Comparison of ENCODE assay signal across 12 mouse cellular contexts in genomic region chr13:45402316-45403039, GRCm38 (mm10). TPM values are rescaled to one million over a fixed set of nuclear protein-coding genes. Genes with fewer than 3 reads are reported as not detected.
A peak's percentile ranks its signal among the peaks of the same experiment; 100 is the strongest.
DNase-seq lines count a peak whose midpoint lies in the region; ATAC-seq and TF ChIP-seq lines count a peak whose summit lies in the region.
"Had no signal": no experiment of that assay in that cellular context is flagged by ENCODE, and none has a peak within 500 bp of the region (broad histone marks: within the 10 kb centered on the region; RNA-seq: fewer than 3 reads in every experiment).

No protein-coding gene starts in this region.

- H3K9ac ChIP-seq in embryonic facial prominence, embryonic 14.5 days (ENCODE audit: low read depth, low read length) = no peak overlapping the region
- no peak overlapping the region for H3K9ac ChIP-seq in limb, embryonic 13.5 days
- no peak overlapping the region for H3K9ac ChIP-seq in liver, postnatal 0 days (replicated peaks)

- H3K4me1 ChIP-seq in erythroblast, embryonic 14.5 days (ENCODE audit: control insufficient read depth) = peaks cover 90% of the 10 kb centered on the region
- H3K4me1 ChIP-seq in embryonic facial prominence, embryonic 14.5 days (ENCODE audit: control insufficient read depth, insufficient read depth, low read length) = peaks cover 28% of the 10 kb centered on the region
- peaks cover 50% of the 10 kb centered on the region for H3K4me1 ChIP-seq in limb, embryonic 13.5 days
- peaks cover 43% of the 10 kb centered on the region for H3K4me1 ChIP-seq in liver, postnatal 0 days (ENCODE audit: insufficient read depth)

- no peak for TF ChIP-seq EP300 in liver, postnatal 0 days (IDR thresholded peaks at IDR 0.05; ENCODE audit: low read depth)

- 39% methylated on average over 7 of the region's 7 CpGs for WGBS in embryonic facial prominence, embryonic 14.5 days
- 30% methylated on average over 7 of the region's 7 CpGs for WGBS in limb, embryonic 13.5 days
- WGBS in liver, postnatal 0 days (ENCODE audit: insufficient replicate concordance) = 75% methylated on average over 7 of the region's 7 CpGs

- H3K4me3 ChIP-seq in erythroblast, embryonic 14.5 days (replicated peaks) = peak overlapping the region; percentile 0
- no peak overlapping the region for H3K4me3 ChIP-seq in embryonic facial prominence, embryonic 14.5 days (ENCODE audit: low read depth, low read length)
- H3K4me3 ChIP-seq in limb, embryonic 13.5 days = no peak overlapping the region
- no peak overlapping the region for H3K4me3 ChIP-seq in liver, postnatal 0 days (ENCODE audit: low read depth, low read length)
- H3K4me3 ChIP-seq: midbrain, embryonic 10.5 days had no signal

- no peak overlapping the region for H3K4me2 ChIP-seq in embryonic facial prominence, embryonic 14.5 days (ENCODE audit: low read depth, low read length)
- H3K4me2 ChIP-seq in limb, embryonic 13.5 days (replicated peaks) = peak overlapping the region; percentile 30; the same call in 1 of the 2 replicates
- no peak overlapping the region for H3K4me2 ChIP-seq in liver, postnatal 0 days (ENCODE audit: low read depth, low read length)

- no peak for ATAC-seq in erythroblast, adult 5-6 weeks (replicated peaks; ENCODE audit: low FRiP score, poor library complexity, severe bottlenecking)
- no peak for ATAC-seq in embryonic facial prominence, embryonic 14.5 days (ENCODE audit: low read depth)
- ATAC-seq in limb, embryonic 13.5 days (ENCODE audit: low FRiP score, low read depth) = no peak
- no peak for ATAC-seq in liver, postnatal 0 days

- H3K36me3 ChIP-seq in erythroblast, embryonic 14.5 days (ENCODE audit: control insufficient read depth) = peaks cover 92% of the 10 kb centered on the region
- H3K36me3 ChIP-seq in embryonic facial prominence, embryonic 14.5 days (ENCODE audit: control insufficient read depth, insufficient read depth, low read length) = peaks cover 40% of the 10 kb centered on the region
- peaks cover 37% of the 10 kb centered on the region for H3K36me3 ChIP-seq in limb, embryonic 13.5 days
- peaks cover 44% of the 10 kb centered on the region for H3K36me3 ChIP-seq in liver, postnatal 0 days (replicated peaks; ENCODE audit: insufficient read depth, low read length)

- peaks cover 2% of the 10 kb centered on the region; the same call in 1 of the 2 replicates for H3K27me3 ChIP-seq in erythroblast, embryonic 14.5 days (ENCODE audit: control insufficient read depth)
- H3K27me3 ChIP-seq in embryonic facial prominence, embryonic 14.5 days (replicated peaks; ENCODE audit: control insufficient read depth, insufficient read depth, low read length) = no peaks in the 10 kb centered on the region
- H3K27me3 ChIP-seq in limb, embryonic 13.5 days = no peaks in the 10 kb centered on the region
- H3K27me3 ChIP-seq in liver, postnatal 0 days (ENCODE audit: insufficient read depth, low read length) = peaks cover 16% of the 10 kb centered on the region; the same call in 1 of the 2 replicates

- no peaks in the 10 kb centered on the region; the same call in 1 of the 2 replicates for H3K9me3 ChIP-seq in erythroblast, embryonic 14.5 days (ENCODE audit: control insufficient read depth, low read length)
- H3K9me3 ChIP-seq in embryonic facial prominence, embryonic 14.5 days (ENCODE audit: control insufficient read depth, low read length) = no peaks in the 10 kb centered on the region
- H3K9me3 ChIP-seq in limb, embryonic 13.5 days = no peaks in the 10 kb centered on the region
- no peaks in the 10 kb centered on the region for H3K9me3 ChIP-seq in liver, postnatal 0 days (ENCODE audit: low read length)
- H3K9me3 ChIP-seq: midbrain, embryonic 10.5 days had no signal

- DNase-seq in embryonic facial prominence, embryonic 14.5 days (ENCODE audit: low spot score) = no peak
- DNase-seq in liver, postnatal 0 days = no peak
- no peak for DNase-seq in ovary, postnatal 10 days (ENCODE audit: low spot score)
- DNase-seq in layer of hippocampus, postnatal 14 days (ENCODE audit: low spot score in 2 of 2) = no peak
- no peak for DNase-seq in lung, postnatal 10 days
- DNase-seq: adrenal gland, postnatal 36 days; cerebellum, postnatal 14 days; thymus, postnatal 4 days had no signal

- TF ChIP-seq CTCF in liver, postnatal 0 days (IDR thresholded peaks at IDR 0.05; ENCODE audit: low read depth) = peak; percentile 36

- 0 out of 2 replicates have a peak overlapping the region, but pooled peaks have one; percentile 28 for H3K27ac ChIP-seq in embryonic facial prominence, embryonic 14.5 days (replicated peaks; ENCODE audit: low read depth, low read length)
- H3K27ac ChIP-seq in limb, embryonic 13.5 days = peak overlapping the region; percentile 77
- H3K27ac ChIP-seq in liver, postnatal 0 days (ENCODE audit: low read depth) = peak overlapping the region; percentile 76; the same call in 1 of the 2 replicates
- H3K27ac ChIP-seq: midbrain, embryonic 10.5 days had no signal

RNA-seq across cellular contexts. Expression of gene Mylip, which starts 12.9 kb away (rescaled TPM):
- polyA plus RNA-seq in erythroblast, embryonic 14.5 days (2012) = 2.4 and 2.6 TPM in 2 replicates
- total RNA-seq in erythroblast, adult 5-6 weeks (2015; ENCODE audit: low replicate concordance) = 54.2 and 75.7 TPM in 2 replicates
- total RNA-seq in erythroblast, adult 5-6 weeks (2017; ENCODE audit: low replicate concordance) = 74.8 and 85.5 TPM in 2 replicates
- 10.4 and 11.2 TPM in 2 replicates for polyA plus RNA-seq in embryonic facial prominence, embryonic 14.5 days (2014; fragmentation: Nextera tagmentation; extraction: Ambion mirVana)
- 28.1 and 28.4 TPM in 2 replicates for polyA plus RNA-seq in limb, embryonic 13.5 days (2015; fragmentation: Nextera tagmentation; extraction: Ambion mirVana)
- polyA plus RNA-seq in liver, postnatal 0 days (2015; fragmentation: Nextera tagmentation; extraction: Ambion mirVana) = 6.9 and 7.4 TPM in 2 replicates
- 10 to 100 TPM; 17.7 to 22.2 TPM for total RNA-seq in layer of hippocampus, postnatal 14 days (2021)
